Mouse (Mus musculus) thymus, adult 2 months (tissue): ENCODE measurements around the gene Lrrc61.

ENCODE experiments used
- CTCF ChIP-seq: fragments of 200-500 bp; IDR thresholded peaks from 2 replicates; pipeline ENCODE4 v1.5.1; 2012; ENCODE audit warnings: mild to moderate bottlenecking, control low read depth, low read length, moderate library complexity, borderline replicate concordance; ENCODE audit not compliant: control insufficient read depth, poor library complexity, insufficient read depth; ENCODE audit errors: extremely low read depth
- POLR2A ChIP-seq: fragments of 200-500 bp; IDR thresholded peaks from 2 replicates; pipeline ENCODE4 v1.6.1; 2012; ENCODE audit warnings: mild to moderate bottlenecking, low read length, control low read depth, moderate library complexity; ENCODE audit not compliant: control insufficient read depth, poor library complexity, insufficient read depth; ENCODE audit errors: extremely low read depth

GRCm38 (mm10) chr6:48602080-48602741 is 47.6 kb downstream of the Lrrc61 start:
- TF ChIP-seq CTCF, result no peak
- no peak; the same call in 1 of the 2 replicates for TF ChIP-seq POLR2A
